Mouse (Mus musculus): ENCODE results near the gene Gm17124. TPM values are rescaled to one million over a fixed set of nuclear protein-coding genes. Genes with fewer than 3 reads are reported as not detected.

Gene Gm17124
- not detected for polyA plus RNA-seq (2017; shearing (Covaris generic))

DNA sequence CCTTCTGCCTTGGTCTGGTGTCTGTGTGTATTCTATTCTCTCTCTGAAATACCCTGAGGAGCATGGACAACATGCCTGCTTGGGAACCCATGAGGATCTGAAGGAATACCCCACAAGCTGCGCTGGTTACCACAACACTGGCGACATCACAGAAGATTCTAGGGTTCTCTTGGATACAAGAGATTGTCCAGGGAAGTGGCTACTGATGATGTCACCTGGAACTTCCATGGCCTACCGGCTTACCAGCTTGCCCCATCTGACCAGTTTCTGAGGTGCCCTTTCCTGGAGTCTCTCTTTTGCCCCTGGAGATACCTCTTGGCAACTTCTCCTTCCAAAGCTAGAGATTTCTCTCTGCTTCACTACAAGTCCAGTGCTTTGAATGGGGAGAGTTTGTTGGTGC lies at the start of gene Gm17124:
TSS of gene Gm17124 (minus strand) at position 101 of the 400 bp plus-strand sequence.

DNA sequence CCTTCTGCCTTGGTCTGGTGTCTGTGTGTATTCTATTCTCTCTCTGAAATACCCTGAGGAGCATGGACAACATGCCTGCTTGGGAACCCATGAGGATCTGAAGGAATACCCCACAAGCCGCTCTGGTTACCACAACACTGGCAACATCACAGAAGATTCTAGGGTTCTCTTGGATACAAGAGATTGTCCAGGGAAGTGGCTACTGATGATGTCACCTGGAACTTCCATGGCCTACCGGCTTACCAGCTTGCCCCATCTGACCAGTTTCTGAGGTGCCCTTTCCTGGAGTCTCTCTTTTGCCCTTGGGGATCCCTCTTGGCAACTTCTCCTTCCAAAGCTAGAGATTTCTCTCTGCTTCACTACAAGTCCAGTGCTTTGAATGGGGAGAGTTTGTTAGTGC lies 42.1 kb upstream of the Gm17124 start, which contains the start of gene Gm3633:
TSS of gene Gm3633 (minus strand) at position 101 of the 400 bp plus-strand sequence.

Other genes starting within 250 kb of the Gm17124 start
- gene Gm8005, start 160.2 kb downstream of the Gm17124 start, polyA plus RNA-seq (2017; shearing (Covaris generic)), result not detected
- not detected for gene Gm8011, start 136.0 kb downstream of the Gm17124 start, polyA plus RNA-seq (2017; shearing (Covaris generic))
- not detected for gene Gm8020, start 97.5 kb downstream of the Gm17124 start, polyA plus RNA-seq (2017; shearing (Covaris generic))
- not detected for gene Gm8024, start 75.6 kb downstream of the Gm17124 start, polyA plus RNA-seq (2017; shearing (Covaris generic))
- gene Gm3633, start 42.0 kb upstream of the Gm17124 start, polyA plus RNA-seq (2017; shearing (Covaris generic)), result not detected
- not detected for gene Gm10378, start 56.1 kb upstream of the Gm17124 start, polyA plus RNA-seq (2017; shearing (Covaris generic))
- not detected for gene Gm3015, start 168.9 kb upstream of the Gm17124 start, polyA plus RNA-seq (2017; shearing (Covaris generic))
- gene Gm10377, start 198.1 kb upstream of the Gm17124 start, polyA plus RNA-seq (2017; shearing (Covaris generic)), result not detected